Mouse (Mus musculus) right cerebral cortex, postnatal 25 days (tissue): ENCODE results near the gene Aars.
"Not testable (repeated sequence)": the region's sequence is repeated elsewhere in the genome, so short reads cannot be mapped to it uniquely, and the experiment has no call there.

Experiments
- DNase-seq: peaks from one replicate; pipeline ENCODE4 v3.0.0; 2022

The Aars gene

DNA sequence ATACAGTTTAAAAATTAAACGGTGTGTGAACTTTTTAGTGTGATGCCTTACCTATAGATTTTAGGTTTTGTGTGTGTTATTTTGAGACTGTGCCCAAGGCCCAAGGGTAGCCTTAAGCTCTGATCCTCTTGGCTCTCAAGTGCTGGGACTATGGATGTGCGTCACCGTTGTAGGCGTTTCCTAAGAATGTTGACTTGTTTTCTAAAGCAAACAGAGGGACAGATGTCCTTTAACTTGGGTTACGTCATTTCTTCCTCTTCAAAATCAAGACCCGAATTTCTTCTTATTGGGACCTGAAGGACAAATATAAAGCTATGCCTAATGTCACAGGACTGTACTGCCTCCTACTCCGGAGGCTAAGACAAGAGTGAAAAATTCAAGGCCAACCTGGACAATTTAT lies at the start of gene Aars:
Gene Aars (plus strand): TSS at position 229 of the 400 bp plus-strand sequence.
- DNase-seq, result no peak

DNA sequence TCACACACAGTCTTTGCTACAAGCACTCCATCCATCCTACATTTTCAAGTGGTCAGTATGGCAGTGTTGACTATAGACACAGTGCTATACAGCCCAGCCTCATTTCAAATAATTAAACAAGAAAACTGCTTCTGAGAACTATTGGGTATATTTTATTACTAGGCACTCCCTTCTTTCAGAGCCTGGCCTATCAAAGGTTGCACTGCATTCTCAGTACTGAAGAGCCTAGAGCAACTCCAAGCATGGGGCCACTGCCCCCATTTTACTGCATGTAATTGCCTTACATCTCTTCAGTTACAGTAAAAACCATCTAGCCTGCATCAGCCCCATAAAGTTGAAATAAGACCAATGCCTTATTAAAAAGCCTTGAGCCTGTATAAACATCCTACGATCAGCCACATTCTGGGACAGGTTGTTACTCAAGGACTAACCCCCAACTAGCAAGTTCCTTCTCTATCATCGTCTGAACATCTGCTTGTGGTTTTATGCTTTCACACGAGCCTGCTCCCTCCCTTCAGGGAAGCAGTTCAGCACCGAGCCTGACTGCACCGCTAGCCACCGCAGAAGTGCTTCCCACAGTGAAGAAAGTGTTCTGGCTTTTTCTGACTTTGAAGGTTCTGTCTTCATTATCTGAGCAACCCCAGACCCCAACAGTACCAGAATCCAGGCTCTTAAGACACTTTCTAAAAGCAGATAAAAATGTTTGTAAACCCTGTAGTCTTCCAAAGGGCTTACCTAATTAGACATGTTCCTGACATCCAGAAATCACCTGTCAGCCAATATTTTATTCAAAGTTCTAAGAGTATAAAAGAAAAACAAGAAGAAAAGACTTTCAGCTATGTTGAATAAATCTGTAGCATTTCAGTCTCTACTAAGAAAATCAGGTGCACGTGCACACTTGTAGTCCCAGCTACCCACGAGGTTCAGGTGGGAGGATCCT lies 44.9 kb upstream of the Aars start:
- DNase-seq, result no peak

DNA sequence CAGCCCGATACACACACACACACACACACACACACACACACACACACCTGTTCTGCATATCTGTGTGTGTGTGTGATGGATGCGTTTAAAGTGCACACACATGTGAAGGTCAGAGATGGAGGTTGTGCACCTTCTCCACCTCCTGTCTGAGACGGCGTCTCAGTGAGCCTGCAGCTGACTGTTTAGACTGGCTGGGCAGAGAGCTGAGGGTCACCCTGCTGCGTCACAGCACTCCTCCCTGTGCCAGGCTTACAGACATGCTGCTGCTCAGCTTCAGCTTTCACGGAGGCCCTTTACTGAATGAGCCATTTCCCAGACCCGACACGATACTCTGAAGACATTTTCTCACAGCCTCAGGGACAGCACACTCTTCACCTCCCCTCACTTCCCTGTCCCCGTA lies 42.9 kb upstream of the Aars start:
- no peak for DNase-seq

DNA sequence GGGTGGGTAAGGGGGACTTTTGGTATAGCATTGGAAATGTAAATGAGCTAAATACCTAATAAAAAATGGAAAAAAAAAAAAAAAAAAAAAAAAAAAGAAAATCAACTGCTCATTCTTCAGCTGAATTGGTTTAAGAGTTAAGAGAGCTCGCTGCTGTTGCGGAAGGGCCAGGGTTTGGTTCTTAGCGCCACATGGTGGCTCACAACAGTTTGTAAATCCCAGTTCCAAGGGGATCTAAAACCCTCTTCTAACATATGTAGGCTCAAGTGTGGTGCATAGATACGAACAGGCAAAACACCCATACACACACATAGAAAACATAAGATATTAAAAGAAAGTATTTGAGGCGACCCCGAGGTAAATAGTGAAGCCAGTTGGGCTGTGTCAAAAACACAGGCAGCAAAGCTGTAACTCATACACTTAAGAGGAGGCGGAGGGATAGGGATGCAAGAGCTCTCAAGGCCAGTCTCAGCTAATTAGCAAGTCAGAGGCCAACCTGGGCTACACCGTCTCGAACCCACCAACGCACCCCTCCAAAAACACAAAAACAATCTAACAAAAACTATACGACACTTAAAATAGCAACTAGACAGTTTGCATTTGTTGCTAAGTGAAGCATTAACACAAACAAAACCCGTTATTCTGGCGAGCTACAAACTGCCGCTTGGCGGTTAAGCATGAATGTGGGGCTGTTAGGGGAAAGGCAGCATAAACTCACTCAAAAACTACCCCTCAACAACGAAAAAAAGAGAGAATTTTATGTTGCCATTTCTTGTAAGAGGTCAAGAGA lies 36.1 kb upstream of the Aars start:
- no peak for DNase-seq

DNA sequence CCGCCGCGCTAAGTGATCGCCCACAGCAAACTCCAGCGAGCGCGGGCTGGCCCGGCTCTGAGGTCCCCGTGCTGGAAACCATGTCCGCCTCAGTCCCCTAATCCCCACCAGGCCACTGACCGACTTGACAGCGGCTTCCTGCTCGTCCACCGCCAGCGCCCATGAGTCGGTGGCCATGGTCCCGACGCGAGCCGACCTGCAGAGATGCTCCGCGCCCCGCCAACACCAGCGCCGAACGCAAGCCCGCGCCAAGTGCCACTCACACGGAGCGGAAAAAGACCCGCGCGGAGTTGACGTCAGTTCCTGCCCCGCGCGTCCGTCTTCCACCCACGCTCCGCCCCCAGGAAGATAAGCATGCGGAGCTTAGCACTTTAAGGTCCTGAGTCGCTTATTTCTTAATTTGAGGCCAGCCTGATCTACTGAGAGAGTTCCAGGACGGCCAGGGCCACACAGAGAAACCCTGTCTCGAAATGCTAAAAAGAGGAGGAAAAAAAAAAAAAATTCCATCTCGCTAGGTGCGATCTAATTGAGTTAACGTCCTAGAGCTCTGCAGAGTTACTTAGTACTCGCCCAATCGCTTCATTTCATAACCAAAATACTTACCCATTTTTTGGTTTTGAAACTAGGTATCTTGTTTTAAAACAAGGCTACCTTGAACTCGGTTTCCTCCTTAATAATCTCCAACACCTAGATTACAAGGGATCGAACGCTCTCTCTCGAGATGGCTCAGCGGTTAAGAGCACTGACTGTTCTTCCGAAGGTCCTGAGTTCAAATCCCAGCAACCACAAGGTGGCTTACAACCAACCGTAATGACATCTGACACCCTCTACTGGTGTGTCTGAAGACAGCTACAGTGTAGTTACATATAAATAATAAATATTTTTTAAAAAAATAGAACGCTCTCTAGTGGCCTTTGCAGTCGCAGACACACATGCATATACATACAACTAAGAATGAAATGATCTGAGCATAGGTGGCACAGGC lies 35.1 kb upstream of the Aars start, which contains the start of gene Ddx19a:
Gene Ddx19a (minus strand): TSS at position 254 of the 985 bp plus-strand sequence.
- DNase-seq, result peak; percentile 91

DNA sequence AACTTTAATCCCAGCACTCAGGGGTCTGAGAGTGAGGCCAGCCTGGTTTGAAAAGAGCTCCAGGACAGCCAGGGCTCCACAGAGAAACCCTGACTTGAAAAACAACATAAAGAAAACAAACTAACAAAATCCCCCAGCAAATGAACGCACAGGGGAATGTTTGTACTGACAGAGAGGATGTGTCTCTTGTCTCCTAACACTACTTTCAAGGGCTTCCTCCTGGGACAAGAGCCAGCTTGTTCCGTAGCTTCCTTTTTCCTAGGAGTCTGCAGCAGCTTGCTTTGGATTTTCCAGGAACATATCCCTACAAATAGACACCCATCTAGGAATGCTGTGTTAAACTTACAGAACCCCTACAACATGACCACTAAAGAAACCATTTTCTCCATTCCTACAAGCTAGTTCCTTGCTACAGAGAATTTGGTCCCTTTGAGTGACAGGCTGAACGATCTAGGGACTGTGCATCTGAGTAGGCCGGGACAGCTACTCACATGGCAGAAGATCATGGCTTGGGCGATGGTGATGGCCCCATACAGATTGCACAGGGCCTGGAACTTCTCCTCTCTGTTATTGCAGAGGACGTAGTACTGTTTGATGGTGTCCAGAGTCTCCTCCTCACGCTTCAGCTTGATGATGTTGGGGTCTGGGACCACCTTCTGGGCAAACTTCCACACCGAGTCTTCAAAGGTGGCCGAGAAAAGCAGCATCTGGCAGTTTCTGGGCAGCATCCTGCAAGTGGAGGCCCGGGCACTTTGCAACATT lies 22.5 kb upstream of the Aars start:
- DNase-seq, result not testable (repeated sequence)

DNA sequence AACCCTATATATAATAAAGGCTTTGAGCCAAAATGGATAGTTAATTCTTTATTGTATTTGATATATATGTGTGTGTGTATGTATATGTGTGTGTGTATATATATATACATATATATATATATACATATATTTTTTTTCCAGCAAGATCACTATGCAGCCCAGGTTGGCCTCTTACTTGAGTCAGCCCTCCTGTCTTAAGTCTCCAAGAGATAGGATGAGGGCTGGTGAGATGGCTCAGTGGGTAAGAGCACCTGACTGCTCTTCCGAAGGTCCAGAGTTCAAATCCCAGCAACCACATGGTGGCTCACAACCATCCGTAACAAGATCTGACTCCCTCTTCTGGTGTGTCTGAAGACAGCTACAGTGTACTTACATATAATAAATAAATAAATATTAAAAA lies 6.3 kb upstream of the Aars start:
- not testable (repeated sequence) for DNase-seq

DNA sequence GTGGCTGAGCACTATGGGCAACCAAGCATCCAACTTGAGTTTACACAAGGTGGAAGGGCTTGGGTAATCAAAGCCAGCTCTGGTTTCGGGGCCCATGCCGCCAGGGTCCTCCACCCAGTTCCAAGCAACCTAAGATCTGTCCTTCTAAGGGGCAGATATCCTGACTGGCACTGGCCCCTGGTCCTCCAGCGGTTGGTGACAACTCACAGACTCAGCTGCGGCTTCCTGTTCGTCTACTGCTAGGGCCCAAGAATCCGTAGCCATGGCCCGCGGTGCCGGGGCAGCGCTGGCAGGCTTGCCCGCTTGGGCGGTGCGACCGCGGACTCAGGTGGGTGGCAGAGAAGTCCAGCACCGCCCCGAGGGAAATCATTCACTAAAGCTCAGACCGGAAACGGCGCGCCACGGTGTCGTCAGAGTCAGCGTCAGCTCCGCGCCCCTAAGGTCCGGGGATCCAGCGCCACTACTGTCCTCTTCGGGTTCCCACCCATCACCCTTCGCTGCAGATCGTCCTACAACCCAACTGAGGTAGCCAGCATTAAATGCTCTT lies 5.5 kb upstream of the Aars start:
- peak; percentile 91 for DNase-seq

DNA sequence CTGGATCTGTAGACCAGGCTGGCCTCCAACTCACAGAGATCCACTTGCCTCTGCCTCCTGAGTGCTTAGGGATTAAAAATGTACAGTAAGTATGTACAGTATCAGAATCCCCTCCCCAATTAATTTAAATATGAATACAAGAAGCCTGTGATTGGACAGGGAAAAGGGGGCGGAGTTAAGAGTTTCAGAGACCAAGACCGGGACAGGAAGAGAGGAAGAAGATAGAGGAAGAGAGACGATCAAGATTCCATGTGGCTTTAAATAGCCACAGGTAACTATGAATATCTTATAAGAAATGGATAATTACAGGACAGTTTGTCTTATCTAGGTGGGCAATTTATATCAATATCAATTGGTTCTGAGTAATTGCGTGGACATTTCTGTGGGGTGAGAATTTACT lies 3.4 kb upstream of the Aars start:
- no peak for DNase-seq

DNA sequence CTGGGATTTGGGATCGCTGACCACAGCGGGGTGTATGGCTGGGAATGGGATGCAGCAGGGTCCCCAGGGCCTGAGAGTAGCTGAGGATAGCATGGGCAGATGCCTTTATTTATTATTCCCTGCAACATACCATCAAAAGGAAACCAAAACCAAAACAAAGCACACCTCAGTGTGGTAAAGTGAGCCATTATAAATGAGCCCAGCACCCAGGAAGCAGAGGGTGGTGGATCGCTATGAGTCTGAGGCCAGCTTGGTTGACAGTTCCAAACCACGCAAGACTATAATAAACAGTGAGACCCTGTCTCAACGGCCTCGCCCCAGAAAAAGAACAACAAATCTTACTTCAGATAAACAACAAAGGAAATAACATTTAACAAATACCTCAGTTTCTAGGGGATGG lies 2.9 kb upstream of the Aars start:
- DNase-seq, result no peak

DNA sequence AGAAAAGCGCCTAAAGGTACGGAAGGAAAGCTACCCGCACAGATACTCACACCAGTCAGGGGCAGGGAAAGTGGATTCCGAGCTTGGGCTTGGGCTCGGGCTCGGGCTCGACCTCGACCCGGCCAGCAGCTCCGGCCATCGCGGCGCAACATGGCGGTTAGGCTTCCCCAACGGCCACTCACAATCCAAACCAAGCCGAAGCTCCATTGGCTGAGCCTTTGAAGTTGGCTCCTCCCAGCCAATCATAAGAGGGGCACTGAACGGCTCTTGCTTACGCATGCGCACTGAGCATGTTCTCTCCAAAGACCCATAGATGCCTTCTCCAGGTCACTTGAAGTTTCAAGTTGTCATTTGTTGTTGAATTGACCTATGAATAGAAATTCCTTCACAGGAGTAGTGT lies 1.4 kb upstream of the Aars start, which contains the start of gene Ddx19b:
Gene Ddx19b (minus strand): TSS at position 180 of the 400 bp plus-strand sequence.
- DNase-seq, result no peak

DNA sequence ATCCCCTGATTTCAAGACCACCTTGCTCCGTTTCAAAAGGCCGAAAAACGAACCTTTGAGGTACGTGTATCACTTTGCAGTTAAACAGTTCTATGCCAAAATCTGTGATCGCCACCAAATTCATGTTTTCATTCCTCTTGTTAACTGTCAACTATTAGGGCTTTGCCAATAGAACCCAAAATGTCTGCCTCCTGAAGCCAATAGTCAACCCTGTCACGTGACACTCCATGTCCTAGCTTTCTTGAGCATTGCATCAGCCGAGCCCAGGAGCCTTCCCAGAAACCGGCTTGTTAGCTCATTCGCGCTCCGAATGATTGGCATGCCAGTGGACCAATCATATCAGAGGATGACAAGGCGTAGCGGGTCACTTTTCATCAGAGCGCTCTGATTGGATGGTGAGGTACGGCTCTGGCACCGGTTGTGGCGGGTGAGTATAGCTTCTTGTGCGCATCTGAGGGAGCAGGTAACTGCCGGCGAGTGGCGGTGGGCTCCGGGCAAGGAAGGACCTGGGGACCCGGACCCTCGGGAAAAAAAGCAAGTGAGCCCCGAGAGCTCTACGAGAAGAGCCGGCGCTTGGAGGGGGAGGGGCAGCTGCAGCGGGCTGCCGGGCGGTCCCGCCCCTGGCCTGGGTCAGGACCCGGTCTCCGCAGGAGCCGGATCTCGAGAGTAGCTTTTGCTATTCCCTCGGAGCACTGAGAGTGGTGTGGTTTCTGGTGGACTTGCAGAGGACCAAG lies 705 bp downstream of the Aars start:
- DNase-seq, result peak; percentile 97

DNA sequence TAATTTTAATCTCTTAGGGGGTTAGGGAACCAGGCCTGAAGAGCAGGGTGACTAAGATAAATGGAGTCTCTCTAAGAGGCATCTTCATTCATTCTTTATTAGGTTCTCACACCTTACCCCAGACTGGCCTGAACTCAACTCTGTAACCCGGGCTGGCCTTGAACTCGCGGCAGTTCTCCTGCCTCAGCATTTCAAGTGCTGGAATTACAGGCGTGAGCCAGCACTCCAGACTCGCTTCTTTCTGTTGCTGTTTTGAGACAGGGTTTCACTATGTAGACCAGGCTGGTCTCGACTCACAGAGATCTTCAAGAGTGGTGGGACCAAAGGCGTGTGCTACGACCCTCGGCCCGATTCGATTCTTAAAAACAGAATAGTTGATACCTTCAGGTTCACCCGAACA lies 1.3 kb downstream of the Aars start:
- DNase-seq, result no peak

DNA sequence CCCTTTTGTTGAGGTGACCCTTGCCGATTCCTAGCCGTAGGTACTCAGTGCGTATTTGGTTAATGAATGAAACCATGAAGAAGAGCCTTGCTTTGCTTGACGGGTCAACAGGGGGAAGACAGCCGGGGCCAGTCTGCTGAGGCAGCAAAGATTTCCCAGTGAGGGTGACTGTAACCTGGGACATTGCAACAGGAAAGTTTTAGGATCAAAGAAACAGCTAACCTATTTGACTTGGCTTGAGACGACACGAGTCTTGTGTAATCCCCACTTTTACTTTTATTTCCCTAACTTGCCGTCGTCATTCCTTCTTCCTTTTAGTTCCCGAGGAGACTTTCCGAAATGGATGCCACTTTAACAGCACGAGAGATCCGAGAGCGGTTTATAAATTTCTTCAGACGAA lies 3.6 kb downstream of the Aars start:
- DNase-seq, result no peak

DNA sequence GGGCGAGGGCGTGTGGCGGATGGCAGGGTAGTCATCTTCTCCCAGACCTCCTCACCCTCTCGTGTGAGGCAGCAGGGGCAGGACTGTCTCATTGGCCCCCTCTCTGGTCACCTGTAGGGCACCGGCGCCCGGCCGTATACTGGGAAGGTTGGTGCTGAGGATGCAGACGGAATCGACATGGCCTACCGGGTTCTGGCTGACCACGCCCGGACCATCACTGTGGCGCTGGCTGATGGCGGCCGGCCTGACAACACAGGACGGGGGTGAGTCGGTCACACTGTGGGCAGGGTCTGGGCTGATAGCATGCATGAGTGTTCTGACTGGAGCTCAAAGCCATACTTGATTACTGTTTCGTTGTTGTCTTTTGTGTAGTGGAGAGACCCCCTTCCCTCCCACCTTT lies 9.6 kb downstream of the Aars start:
- DNase-seq, result no peak

DNA sequence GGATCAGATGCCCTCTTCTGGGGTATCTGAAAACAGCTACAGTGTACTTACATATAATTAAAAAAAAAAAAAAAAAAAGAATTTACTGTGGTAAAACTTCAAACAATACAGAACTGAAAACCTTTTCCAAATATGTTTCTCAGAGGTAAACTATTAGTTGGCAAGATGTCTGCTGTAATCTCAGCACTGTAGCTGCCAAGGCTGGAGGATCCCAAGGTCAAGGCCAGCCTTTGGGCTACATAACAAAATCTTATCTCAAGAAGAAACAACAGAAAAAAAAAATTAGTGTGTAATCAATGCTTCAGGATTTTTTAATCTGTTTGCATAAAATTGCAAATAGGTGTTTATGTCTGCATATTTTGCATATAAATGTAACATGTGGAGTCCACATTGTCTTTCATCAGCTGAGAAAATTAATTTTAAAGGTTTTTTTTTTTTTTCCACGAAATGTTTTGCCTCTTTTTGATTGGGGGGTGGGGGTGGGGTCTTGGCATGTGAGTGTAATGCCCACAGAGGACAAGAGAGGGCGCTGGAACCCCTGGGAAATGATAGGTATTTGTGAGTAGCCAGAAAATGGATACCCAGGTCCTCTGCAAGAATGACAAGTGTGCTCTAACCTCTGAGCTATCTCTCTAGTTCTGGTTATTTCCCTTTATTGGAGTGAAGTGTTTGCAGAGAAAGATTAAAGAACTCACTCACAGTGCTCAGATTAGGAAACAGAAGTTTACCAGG lies 11.2 kb downstream of the Aars start:
- no peak for DNase-seq

DNA sequence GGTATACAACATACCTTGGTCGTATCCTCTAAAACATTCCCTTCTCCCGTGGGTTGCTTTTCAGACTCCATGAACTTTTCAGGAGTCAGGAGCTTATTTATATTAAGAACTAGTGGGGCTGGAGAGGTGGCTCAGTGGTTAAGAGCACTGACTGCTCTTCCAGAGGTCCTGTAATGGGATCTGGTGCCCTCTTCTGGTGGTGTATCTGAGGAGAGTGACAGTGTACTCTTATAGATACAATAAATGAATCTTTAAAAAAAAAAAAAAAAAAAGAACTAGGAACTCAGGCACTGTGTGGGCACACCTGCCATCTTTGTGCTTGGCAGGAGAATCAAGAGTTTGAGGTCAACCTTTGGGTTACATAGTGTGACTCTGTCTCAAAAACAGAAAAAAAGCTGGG lies 15.8 kb downstream of the Aars start:
- no peak for DNase-seq

DNA sequence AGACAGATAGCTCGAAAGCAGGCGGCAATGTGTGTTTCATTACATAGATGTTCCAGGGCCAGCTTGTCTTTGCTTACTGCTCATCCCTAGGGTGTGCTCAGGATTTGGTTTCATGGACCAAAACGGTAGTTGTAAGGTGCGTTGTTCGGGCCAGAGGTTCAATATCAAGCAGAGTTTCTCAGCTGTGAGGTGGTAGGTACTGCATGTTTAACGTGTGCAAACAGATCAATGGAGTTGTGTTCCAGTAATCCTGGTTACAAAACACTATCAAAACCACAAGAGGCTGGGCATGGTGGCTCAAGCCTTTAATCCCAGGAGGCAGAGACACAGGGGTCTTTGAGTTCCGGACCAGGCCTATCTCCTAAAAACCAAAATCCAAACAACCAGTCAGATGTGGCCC lies 16.2 kb downstream of the Aars start:
- DNase-seq, result no peak

DNA sequence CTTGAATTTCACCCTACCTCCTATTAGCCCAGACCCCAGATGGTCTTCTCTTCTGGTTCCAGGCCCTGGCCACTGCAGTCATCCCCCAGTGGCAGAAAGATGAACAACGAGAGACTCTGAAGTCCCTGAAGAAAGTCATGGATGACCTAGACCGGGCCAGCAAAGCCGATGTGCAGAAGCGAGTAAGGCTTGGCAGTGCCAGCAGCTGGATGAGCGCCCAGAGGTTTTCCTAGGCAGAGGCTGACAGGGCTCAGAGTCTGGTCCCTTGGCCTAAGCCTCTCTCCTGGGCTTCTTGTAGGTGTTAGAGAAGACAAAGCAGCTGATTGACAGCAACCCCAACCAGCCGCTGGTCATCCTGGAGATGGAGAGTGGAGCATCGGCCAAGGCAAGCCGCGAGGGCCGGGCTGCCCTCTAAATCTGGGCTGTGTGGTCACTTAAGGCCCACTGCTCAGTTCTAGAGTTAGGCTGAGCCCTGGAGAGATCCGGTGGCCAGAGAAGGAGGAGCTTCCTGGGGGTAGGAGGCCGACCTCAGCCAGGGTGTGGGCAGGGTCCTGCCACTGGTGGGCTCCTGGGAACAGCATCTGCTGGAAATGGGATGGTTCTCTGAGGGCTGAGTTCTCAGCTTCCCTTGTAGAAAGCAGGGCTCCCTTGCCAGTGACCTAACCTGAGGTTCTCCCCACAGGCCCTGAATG lies 21.0 kb downstream of the Aars start:
- DNase-seq, result no peak
